Mouse (Mus musculus) heart, embryonic 14.5 days (tissue): ENCODE measurements around the gene Fuca1. TPM values are rescaled to one million over a fixed set of nuclear protein-coding genes. Genes with fewer than 3 reads are reported as not detected.

Experiments used
- ATAC-seq: fragments of 200-750 bp; cut with Nextera tagmentation; 2 replicates; pipeline ENCODE4 v1.8.0; 2017; ENCODE audit warnings: low read depth, moderate TSS enrichment; ENCODE audit not compliant: insufficient number of reproducible peaks, insufficient read depth, low FRiP score
- H3K27ac ChIP-seq, 2 experiments: fragments of 200-500 bp in 1 of 2; fragments of 300-500 bp in 1 of 2; sonication (generic) in 1 of 2; replicated peaks in 1 of 2; 2 replicates each; pipeline ENCODE4 v1.5.1; 2012 to 2014; ENCODE audit warnings: low read depth in 2 of 2, low read length in 2 of 2, control low read depth in 1 of 2, mild to moderate bottlenecking in 1 of 2, mixed read lengths in 1 of 2; ENCODE audit not compliant: control insufficient read depth in 1 of 2, insufficient read depth in 1 of 2
- H3K27me3 ChIP-seq: fragments of 300-500 bp; sonication (generic); 2 replicates; pipeline ENCODE4 v1.6.1; 2014; ENCODE audit warnings: mild to moderate bottlenecking, low read length, control low read depth; ENCODE audit not compliant: control insufficient read depth, insufficient read depth
- H3K36me3 ChIP-seq: fragments of 300-500 bp; sonication (generic); 2 replicates; pipeline ENCODE4 v1.6.1; 2014; ENCODE audit warnings: mild to moderate bottlenecking, control low read depth, low read length, mixed read lengths; ENCODE audit not compliant: control insufficient read depth, insufficient read depth
- H3K4me1 ChIP-seq, 2 experiments: fragments of 200-500 bp in 1 of 2; fragments of 300-500 bp in 1 of 2; sonication (generic) in 1 of 2; 2 replicates each; pipeline ENCODE4 v1.6.1; 2012 to 2014; ENCODE audit warnings: low read length in 2 of 2, control low read depth in 1 of 2, mixed read lengths in 1 of 2; ENCODE audit not compliant: control insufficient read depth in 2 of 2, insufficient read depth in 2 of 2
- H3K4me2 ChIP-seq: fragments of 300-500 bp; sonication (generic); 2 replicates; pipeline ENCODE4 v1.6.1; 2014; ENCODE audit warnings: mild to moderate bottlenecking, low read length
- H3K4me3 ChIP-seq, 2 experiments: fragments of 200-500 bp in 1 of 2; fragments of 300-500 bp in 1 of 2; sonication (generic) in 1 of 2; 2 replicates each; pipeline ENCODE4 v1.5.1; 2012 to 2014; ENCODE audit warnings: low read length in 2 of 2, mild to moderate bottlenecking in 2 of 2, control low read depth in 1 of 2, low read depth in 1 of 2, moderate library complexity in 1 of 2; ENCODE audit not compliant: control insufficient read depth in 1 of 2, insufficient read depth in 1 of 2
- H3K9ac ChIP-seq: fragments of 300-500 bp; sonication (generic); 2 replicates; pipeline ENCODE4 v1.6.1; 2014; ENCODE audit warnings: mild to moderate bottlenecking, low read length
- H3K9me3 ChIP-seq: fragments of 300-500 bp; sonication (generic); 2 replicates; pipeline ENCODE4 v1.6.1; 2016; ENCODE audit warnings: low read length, control low read depth; ENCODE audit not compliant: control insufficient read depth
- WGBS: fragments of 180-500 bp; shearing (Covaris S2); extraction: QIAGEN DNeasy Blood & Tissue Kit; methylation state at CpG from one replicate; pipeline ENCODE4 v1.1.7; 2014; 5-methylcytosine and 5-hydroxymethylcytosine counted together
- polyA plus RNA-seq: library from polyadenylated mRNA; unstranded; fragments of >200 nt; fragmentation: Nextera tagmentation; extraction: Ambion mirVana; gene quantifications from 2 replicates; pipeline ENCODE4 v1.2.1, GENCODE M21; 2014

Gene Fuca1
- polyA plus RNA-seq, 1 experiment from 2014 or later = 63.0 TPM

- H3K9me3 ChIP-seq = no peaks in the 10 kb centered on the region
- no peak overlapping the region for H3K27ac ChIP-seq
- no peak for ATAC-seq
- H3K4me1 ChIP-seq = peaks cover 5 to 10% of the 10 kb centered on the region in 2 experiments
- no peak overlapping the region for H3K4me2 ChIP-seq
- peaks cover 43% of the 10 kb centered on the region for H3K36me3 ChIP-seq
- no peak overlapping the region for H3K4me3 ChIP-seq
- 75% methylated on average over 5 of the region's 5 CpGs for WGBS
- no peak overlapping the region for H3K9ac ChIP-seq
- H3K27me3 ChIP-seq = no peaks in the 10 kb centered on the region
Observed at GRCm38 (mm10) chr4:135984556-135984955, 64.0 kb downstream of the Fuca1 start.

DNA sequence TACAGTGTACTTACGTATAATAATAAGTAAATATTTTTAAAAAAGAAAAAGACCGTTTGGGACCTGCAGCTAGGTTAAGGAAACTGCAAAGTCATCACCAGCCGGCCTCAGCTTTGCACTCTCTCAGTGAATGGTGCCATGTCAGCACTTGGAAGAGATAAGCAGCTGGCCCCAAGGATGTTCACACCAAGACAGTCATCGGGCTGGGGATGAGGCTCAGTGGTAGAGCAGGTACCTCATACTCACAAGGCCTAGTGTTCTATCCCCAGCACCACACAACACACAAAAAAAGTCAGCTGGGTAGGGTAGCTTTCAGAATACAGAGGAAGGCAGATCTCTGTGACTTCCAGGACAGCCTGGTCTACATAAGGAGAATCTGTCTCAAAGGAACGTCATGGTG, 64.7 kb downstream of the Fuca1 start:
- Histone ChIP-seq H3K4me3 (no peak overlapping the region), H3K36me3 (peaks cover 43% of the 10 kb centered on the region), H3K9ac (no peak overlapping the region), H3K9me3 (no peaks in the 10 kb centered on the region), H3K27me3 (no peaks in the 10 kb centered on the region), H3K4me1 (peaks cover 5 to 10% of the 10 kb centered on the region in 2 experiments), H3K27ac (no peak overlapping the region), H3K4me2 (no peak overlapping the region)
- ATAC-seq = no peak
- 80% methylated on average over 5 of the region's 5 CpGs for WGBS

GRCm38 (mm10) chr4:135985769-135986168, 65.2 kb downstream of the Fuca1 start:
- H3K9me3 ChIP-seq = no peaks in the 10 kb centered on the region
- ATAC-seq = no peak
- WGBS = 85% methylated on average over 7 of the region's 7 CpGs
- peak overlapping the region; percentile 98 for H3K9ac ChIP-seq
- peaks cover 40% of the 10 kb centered on the region for H3K36me3 ChIP-seq
- H3K4me2 ChIP-seq = peak overlapping the region; percentile 91
- H3K27ac ChIP-seq = no peak overlapping the region
- peak overlapping the region in 1 of 2 experiments; percentile 99; a peak in 3 of 4 replicates for H3K4me3 ChIP-seq
- H3K27me3 ChIP-seq = no peaks in the 10 kb centered on the region
- H3K4me1 ChIP-seq = peaks cover 5 to 10% of the 10 kb centered on the region in 2 experiments

- no peaks in the 10 kb centered on the region for H3K27me3 ChIP-seq
- no peaks in the 10 kb centered on the region for H3K9me3 ChIP-seq
- H3K4me1 ChIP-seq = peaks cover 5 to 10% of the 10 kb centered on the region in 2 experiments
- H3K9ac ChIP-seq = peak overlapping the region; percentile 98
- 8% methylated on average over 23 of the region's 23 CpGs for WGBS
- peaks cover 34% of the 10 kb centered on the region for H3K36me3 ChIP-seq
- peak overlapping the region; percentile 87 to 99 for H3K4me3 ChIP-seq
- no peak for ATAC-seq
- H3K4me2 ChIP-seq = peak overlapping the region; percentile 91
- peak overlapping the region in 1 of 2 experiments; percentile 63; a peak in 2 of 4 replicates for H3K27ac ChIP-seq
Observed at GRCm38 (mm10) chr4:135986301-135986942, 65.9 kb downstream of the Fuca1 start.

- WGBS = under 1% methylated on average over 81 of the region's 81 CpGs
- no peaks in the 10 kb centered on the region for H3K27me3 ChIP-seq
- peak within 1 kb of the TSS; percentile 91 for H3K4me2 ChIP-seq
- peak within 1 kb of the TSS; percentile 98 for H3K9ac ChIP-seq
- peak within 1 kb of the TSS; percentile 63 to 90 for H3K27ac ChIP-seq
- no peaks in the 10 kb centered on the region for H3K9me3 ChIP-seq
- ATAC-seq = peak; percentile 90
- H3K4me3 ChIP-seq = peak within 1 kb of the TSS; percentile 87 to 99
- H3K4me1 ChIP-seq = peaks cover 5 to 10% of the 10 kb centered on the region in 2 experiments
- H3K36me3 ChIP-seq = peaks cover 31% of the 10 kb centered on the region
Observed at GRCm38 (mm10) chr4:135986943-135987710, 66.6 kb downstream of the Fuca1 start, which contains the start of gene Pithd1. Gene Pithd1 (minus strand): TSS chr4:135987264.

DNA sequence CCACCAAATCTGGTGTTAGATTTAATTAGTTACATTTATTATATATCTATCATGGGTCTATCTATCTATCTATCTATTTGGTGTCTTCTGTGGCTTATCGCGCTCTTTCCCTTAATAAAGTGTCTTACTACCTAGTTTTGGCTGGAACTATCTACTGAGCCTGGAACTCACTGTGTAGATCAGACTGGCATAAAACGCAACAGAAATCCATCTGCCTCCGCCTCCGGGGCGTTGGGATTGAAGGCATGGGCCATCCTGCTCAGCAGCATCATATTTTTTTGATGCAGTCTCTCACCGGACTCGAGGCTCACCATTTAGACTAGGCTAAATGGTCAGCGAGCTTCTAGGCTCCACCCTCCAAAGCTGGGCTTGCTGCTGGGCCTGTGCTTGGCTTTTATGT, 67.2 kb downstream of the Fuca1 start:
- ATAC-seq = no peak
- Histone ChIP-seq H3K27me3 (no peaks in the 10 kb centered on the region), H3K9ac (peak overlapping the region; percentile 98), H3K9me3 (no peaks in the 10 kb centered on the region), H3K36me3 (peaks cover 28% of the 10 kb centered on the region), H3K4me2 (peak overlapping the region; percentile 91), H3K4me1 (peaks cover 5 to 10% of the 10 kb centered on the region in 2 experiments), H3K27ac (peak overlapping the region; percentile 63 to 90; a peak in 3 of 4 replicates), H3K4me3 (peak overlapping the region in 1 of 2 experiments; percentile 99; a peak in 3 of 4 replicates)
- 72% methylated on average over 9 of the region's 9 CpGs for WGBS
